In genomic region chr10:128232420-128232985, GRCm38 (mm10) we compare ENCODE assay signal across 8 mouse cellular contexts. TPM values are rescaled to one million over a fixed set of nuclear protein-coding genes. Genes with fewer than 3 reads are reported as not detected.
DNase-seq lines count a peak whose midpoint lies in the region; ATAC-seq and TF ChIP-seq lines count a peak whose summit lies in the region.

No protein-coding gene starts in this region.

- peak overlapping the region; percentile 87 for H3K27ac ChIP-seq in embryonic fibroblast, embryonic 13.5 days (ENCODE audit: insufficient read depth, low read length)
- H3K27ac ChIP-seq in liver, postnatal 0 days (ENCODE audit: low read depth): peak overlapping the region; percentile 93
- H3K27ac ChIP-seq in neural tube, embryonic 13.5 days (replicated peaks): peak overlapping the region; percentile 93

- no peaks in the 10 kb centered on the region for H3K36me3 ChIP-seq in liver, postnatal 0 days (replicated peaks; ENCODE audit: insufficient read depth, low read length)
- H3K36me3 ChIP-seq in neural tube, embryonic 13.5 days: no peaks in the 10 kb centered on the region

- no peak for TF ChIP-seq POLR2A in brain, embryonic 14.5 days (IDR thresholded peaks at IDR 0.05; ENCODE audit: borderline replicate concordance, extremely low read depth, insufficient read depth, insufficient read length, poor library complexity, severe bottlenecking)
- peak; percentile 11; the same call in 1 of the 2 replicates for TF ChIP-seq POLR2A in embryonic fibroblast, embryonic 13.5 days (IDR thresholded peaks at IDR 0.05; ENCODE audit: low read depth, low read length)

- H3K9ac ChIP-seq in liver, postnatal 0 days (replicated peaks): peak overlapping the region; percentile 83
- peak overlapping the region; percentile 82 for H3K9ac ChIP-seq in neural tube, embryonic 13.5 days

- DNase-seq in ES-CJ7 (ENCODE audit: low read depth, low spot score): peak; percentile 92
- peak; percentile 91 for DNase-seq in brain, embryonic 14.5 days (ENCODE audit: low read depth)
- DNase-seq in heart, postnatal 36 days: peak; percentile 49 to 59
- peak; percentile 46 for DNase-seq in large intestine, adult 2 months (ENCODE audit: low read depth, low spot score)
- DNase-seq in liver, postnatal 0 days: peak; percentile 52
- peak; percentile 71 for DNase-seq in thymus, postnatal 14 days

- peaks cover 4% of the 10 kb centered on the region; the same call in 1 of the 2 replicates for H3K4me1 ChIP-seq in embryonic fibroblast, embryonic 13.5 days (ENCODE audit: control insufficient read depth, insufficient read depth, low read length)
- peaks cover 12% of the 10 kb centered on the region for H3K4me1 ChIP-seq in liver, postnatal 0 days (ENCODE audit: insufficient read depth)
- H3K4me1 ChIP-seq in neural tube, embryonic 13.5 days (replicated peaks): peaks cover 10% of the 10 kb centered on the region

- H3K4me3 ChIP-seq in embryonic fibroblast, embryonic 13.5 days (ENCODE audit: insufficient read depth, low read length): peak overlapping the region; percentile 94
- H3K4me3 ChIP-seq in liver, postnatal 0 days (ENCODE audit: low read depth, low read length): peak overlapping the region; percentile 70
- peak overlapping the region; percentile 75 for H3K4me3 ChIP-seq in neural tube, embryonic 13.5 days

- H3K9me3 ChIP-seq in liver, postnatal 0 days (ENCODE audit: low read length): no peaks in the 10 kb centered on the region
- no peaks in the 10 kb centered on the region for H3K9me3 ChIP-seq in neural tube, embryonic 13.5 days

- intact Hi-C loops in heart, postnatal 36 days (cut with DNase I): loop anchor here (2.0 kb wide), 1 partner anchor 36 kb away; the partner anchor contains the start of gene Apof

- 1% methylated on average over 14 of the region's 14 CpGs for WGBS in large intestine, adult 2 months
- WGBS in liver, postnatal 0 days (ENCODE audit: insufficient replicate concordance): under 1% methylated on average over 14 of the region's 14 CpGs
- WGBS in neural tube, embryonic 13.5 days: under 1% methylated on average over 14 of the region's 14 CpGs

- peak overlapping the region; percentile 84 for H3K4me2 ChIP-seq in liver, postnatal 0 days (ENCODE audit: low read depth, low read length)
- H3K4me2 ChIP-seq in neural tube, embryonic 13.5 days: peak overlapping the region; percentile 69

- H3K27me3 ChIP-seq in liver, postnatal 0 days (ENCODE audit: insufficient read depth, low read length): no peaks in the 10 kb centered on the region
- no peaks in the 10 kb centered on the region for H3K27me3 ChIP-seq in neural tube, embryonic 13.5 days

- ATAC-seq in liver, postnatal 0 days: peak; percentile 64
- peak; percentile 75 for ATAC-seq in neural tube, embryonic 13.5 days (ENCODE audit: low read depth)

- no peak for TF ChIP-seq EP300 in liver, postnatal 0 days (IDR thresholded peaks at IDR 0.05; ENCODE audit: low read depth)

- TF ChIP-seq CTCF in brain, embryonic 14.5 days (IDR thresholded peaks at IDR 0.05; ENCODE audit: borderline replicate concordance, extremely low read depth, insufficient read depth, insufficient read length): peak; percentile 68; the same call in 1 of the 2 replicates
- peak; percentile 43; the same call in 1 of the 2 replicates for TF ChIP-seq CTCF in embryonic fibroblast, embryonic 13.5 days (IDR thresholded peaks at IDR 0.05; ENCODE audit: borderline replicate concordance, insufficient read depth, low read length)
- peak; percentile 92 for TF ChIP-seq CTCF in liver, postnatal 0 days (IDR thresholded peaks at IDR 0.05; ENCODE audit: low read depth)

RNA-seq across cellular contexts. Expression of gene Timeless, which starts 0.6 kb away (rescaled TPM):
- 12.9 and 14.0 TPM in 2 replicates for polyA plus RNA-seq in brain, embryonic 14.5 days (2012; rRNA removed)
- polyA plus RNA-seq in embryonic fibroblast, embryonic 13.5 days (2011; ENCODE audit: insufficient read length, low read depth, missing spikeins): 9.7 and 18.9 TPM in 2 replicates
- total RNA-seq in heart, postnatal 36 days (2021): 10 to 100 TPM in 1 of 2 experiments, 1 to 10 TPM in 1; 8.9 to 12.2 TPM
- 5.7 TPM in 2 replicates for polyA plus RNA-seq in large intestine, adult 2 months (2012; rRNA removed)
- polyA plus RNA-seq in liver, postnatal 0 days (2015; fragmentation: Nextera tagmentation; extraction: Ambion mirVana): 15.1 and 18.5 TPM in 2 replicates
- polyA plus RNA-seq in neural tube, embryonic 13.5 days (2015; fragmentation: Nextera tagmentation; extraction: Ambion mirVana): 24.0 and 31.2 TPM in 2 replicates

RNA-seq across cellular contexts. Expression of gene Mip, which starts 6.9 kb away (rescaled TPM):
- 0.36 and 0.39 TPM in 2 replicates for polyA plus RNA-seq in brain, embryonic 14.5 days (2012; rRNA removed)
- not detected in 2 replicates for polyA plus RNA-seq in embryonic fibroblast, embryonic 13.5 days (2011; ENCODE audit: insufficient read length, low read depth, missing spikeins)
- not detected for total RNA-seq in heart, postnatal 36 days (2021)
- not detected in 2 replicates for polyA plus RNA-seq in large intestine, adult 2 months (2012; rRNA removed)
- not detected in 2 replicates for polyA plus RNA-seq in liver, postnatal 0 days (2015; fragmentation: Nextera tagmentation; extraction: Ambion mirVana)
- not detected in 2 replicates for polyA plus RNA-seq in neural tube, embryonic 13.5 days (2015; fragmentation: Nextera tagmentation; extraction: Ambion mirVana)

RNA-seq across cellular contexts. Expression of gene Spryd4, which starts 20.9 kb away (rescaled TPM):
- 12.6 and 15.2 TPM in 2 replicates for polyA plus RNA-seq in brain, embryonic 14.5 days (2012; rRNA removed)
- polyA plus RNA-seq in embryonic fibroblast, embryonic 13.5 days (2011; ENCODE audit: insufficient read length, low read depth, missing spikeins): 14.5 and 17.6 TPM in 2 replicates
- total RNA-seq in heart, postnatal 36 days (2021): 10 to 100 TPM; 35.7 to 41.4 TPM
- polyA plus RNA-seq in large intestine, adult 2 months (2012; rRNA removed): 17.7 and 20.9 TPM in 2 replicates
- polyA plus RNA-seq in liver, postnatal 0 days (2015; fragmentation: Nextera tagmentation; extraction: Ambion mirVana): 54.0 and 61.1 TPM in 2 replicates
- 21.3 and 21.5 TPM in 2 replicates for polyA plus RNA-seq in neural tube, embryonic 13.5 days (2015; fragmentation: Nextera tagmentation; extraction: Ambion mirVana)

RNA-seq across cellular contexts. Expression of gene Apon, which starts 21.4 kb away (rescaled TPM):
- 0.20 and 0.23 TPM in 2 replicates for polyA plus RNA-seq in brain, embryonic 14.5 days (2012; rRNA removed)
- 0.30 TPM in 1 of 2 replicates, not detected in the other for polyA plus RNA-seq in embryonic fibroblast, embryonic 13.5 days (2011; ENCODE audit: insufficient read length, low read depth, missing spikeins)
- under 1 TPM in 1 of 2 experiments, not detected in 1; 0.19 TPM for total RNA-seq in heart, postnatal 36 days (2021)
- polyA plus RNA-seq in large intestine, adult 2 months (2012; rRNA removed): 0.11 and 0.12 TPM in 2 replicates
- 41.8 and 42.4 TPM in 2 replicates for polyA plus RNA-seq in liver, postnatal 0 days (2015; fragmentation: Nextera tagmentation; extraction: Ambion mirVana)
- 0.17 and 0.32 TPM in 2 replicates for polyA plus RNA-seq in neural tube, embryonic 13.5 days (2015; fragmentation: Nextera tagmentation; extraction: Ambion mirVana)

RNA-seq across cellular contexts. Expression of gene Apof, which starts 36.0 kb away (rescaled TPM):
- polyA plus RNA-seq in brain, embryonic 14.5 days (2012; rRNA removed): not detected in 2 replicates
- not detected in 2 replicates for polyA plus RNA-seq in embryonic fibroblast, embryonic 13.5 days (2011; ENCODE audit: insufficient read length, low read depth, missing spikeins)
- not detected for total RNA-seq in heart, postnatal 36 days (2021)
- 0.08 and 0.16 TPM in 2 replicates for polyA plus RNA-seq in large intestine, adult 2 months (2012; rRNA removed)
- polyA plus RNA-seq in liver, postnatal 0 days (2015; fragmentation: Nextera tagmentation; extraction: Ambion mirVana): 1,289 and 1,338 TPM in 2 replicates
- not detected in 2 replicates for polyA plus RNA-seq in neural tube, embryonic 13.5 days (2015; fragmentation: Nextera tagmentation; extraction: Ambion mirVana)

Comparison
In these comparisons a context has a peak if more than half of its experiments do, and no peak if none do; other contexts are left out.
1. Peak in every context shown above with its lines: DNase-seq, ATAC-seq, H3K4me3 ChIP-seq and H3K27ac ChIP-seq.